In genomic region chr5:34287838-34288145, GRCm38 (mm10) we compare ENCODE assay signal across 7 mouse cellular contexts. TPM values are rescaled to one million over a fixed set of nuclear protein-coding genes. Genes with fewer than 3 reads are reported as not detected.
DNase-seq lines count a peak whose midpoint lies in the region; ATAC-seq and TF ChIP-seq lines count a peak whose summit lies in the region.

No protein-coding gene starts in this region.

- DNase-seq in left cerebral cortex, adult 2 months (ENCODE audit: extremely low spot score in 1 of 2, low spot score in 2 of 2), result no peak
- no peak for DNase-seq in left cerebral cortex, postnatal 10 days (ENCODE audit: extremely low spot score in 1 of 2, low spot score in 2 of 2)
- no peak for DNase-seq in embryonic facial prominence, embryonic 14.5 days (ENCODE audit: low spot score)
- peak; percentile 19 for DNase-seq in induced T-regulatory cell, adult 2 months (ENCODE audit: low read depth)
- DNase-seq in gastrocnemius, postnatal 25 days, result no peak
- no peak for DNase-seq in cerebellum, adult 11-12 months

- no peak for TF ChIP-seq CTCF in left cerebral cortex, adult 2 months (IDR thresholded peaks at IDR 0.05)

- intact Hi-C loops in left cerebral cortex, adult 2 months (cut with DNase I), result loop anchor here (2.0 to 5.0 kb wide), 3 partner anchors 49 to 290 kb away; partner anchors contain the start of genes Nat8l and Rnf4
- intact Hi-C loops in left cerebral cortex, postnatal 10 days (cut with DNase I), result loop anchor here (5.0 kb wide), 2 partner anchors 50 to 75 kb away; partner anchors contain the start of gene Rnf4

- peak overlapping the region; percentile 52 for H3K9ac ChIP-seq in embryonic facial prominence, embryonic 14.5 days (ENCODE audit: low read depth, low read length)
- H3K9ac ChIP-seq in neural tube, embryonic 12.5 days, result peak overlapping the region; percentile 67

- H3K36me3 ChIP-seq in embryonic facial prominence, embryonic 14.5 days (ENCODE audit: control insufficient read depth, insufficient read depth, low read length), result no peaks in the 10 kb centered on the region
- H3K36me3 ChIP-seq in neural tube, embryonic 12.5 days, result no peaks in the 10 kb centered on the region

- no peaks in the 10 kb centered on the region for H3K9me3 ChIP-seq in embryonic facial prominence, embryonic 14.5 days (ENCODE audit: control insufficient read depth, low read length)
- no peaks in the 10 kb centered on the region for H3K9me3 ChIP-seq in neural tube, embryonic 12.5 days

- H3K4me1 ChIP-seq in embryonic facial prominence, embryonic 14.5 days (ENCODE audit: control insufficient read depth, insufficient read depth, low read length), result peaks cover 18% of the 10 kb centered on the region
- H3K4me1 ChIP-seq in neural tube, embryonic 12.5 days, result peaks cover 23% of the 10 kb centered on the region

- 2% methylated on average over 17 of the region's 18 CpGs for WGBS in embryonic facial prominence, embryonic 14.5 days
- WGBS in neural tube, embryonic 12.5 days, result 1% methylated on average over 18 of the region's 18 CpGs

- peak overlapping the region; percentile 54 for H3K4me3 ChIP-seq in left cerebral cortex, adult 2 months
- H3K4me3 ChIP-seq in embryonic facial prominence, embryonic 14.5 days (ENCODE audit: low read depth, low read length), result peak overlapping the region; percentile 64
- peak overlapping the region; percentile 67 for H3K4me3 ChIP-seq in neural tube, embryonic 12.5 days

- no peak for ATAC-seq in embryonic facial prominence, embryonic 14.5 days (ENCODE audit: low read depth)
- peak; percentile 10; the same call in 1 of the 2 replicates for ATAC-seq in neural tube, embryonic 12.5 days (ENCODE audit: low FRiP score, low read depth)

- peak overlapping the region; percentile 88 for H3K27ac ChIP-seq in left cerebral cortex, adult 2 months
- no peak overlapping the region for H3K27ac ChIP-seq in embryonic facial prominence, embryonic 14.5 days (replicated peaks; ENCODE audit: low read depth, low read length)
- H3K27ac ChIP-seq in neural tube, embryonic 12.5 days, result no peak overlapping the region

- H3K4me2 ChIP-seq in embryonic facial prominence, embryonic 14.5 days (ENCODE audit: low read depth, low read length), result peak overlapping the region; percentile 99
- H3K4me2 ChIP-seq in neural tube, embryonic 12.5 days (replicated peaks), result peak overlapping the region; percentile 95

- H3K27me3 ChIP-seq in embryonic facial prominence, embryonic 14.5 days (replicated peaks; ENCODE audit: control insufficient read depth, insufficient read depth, low read length), result peaks cover 52% of the 10 kb centered on the region
- H3K27me3 ChIP-seq in neural tube, embryonic 12.5 days (replicated peaks), result peaks cover 38% of the 10 kb centered on the region

RNA-seq across cellular contexts. Expression of gene Zfyve28, which starts 0.5 kb away (rescaled TPM):
- total RNA-seq in left cerebral cortex, adult 2 months (2021), result 10 to 100 TPM; 50.2 to 54.2 TPM
- 10 to 100 TPM; 28.4 to 28.9 TPM for total RNA-seq in left cerebral cortex, postnatal 10 days (2021)
- polyA plus RNA-seq in embryonic facial prominence, embryonic 14.5 days (2014; fragmentation: Nextera tagmentation; extraction: Ambion mirVana), result 1.2 and 1.7 TPM in 2 replicates
- polyA plus RNA-seq in neural tube, embryonic 12.5 days (2016; fragmentation: Nextera tagmentation; extraction: Ambion mirVana), result 4.5 and 5.2 TPM in 2 replicates
- under 1 TPM; 0.20 to 0.48 TPM for total RNA-seq in gastrocnemius, postnatal 25 days (2021)

RNA-seq across cellular contexts. Expression of gene Cfap99, which starts 0.6 kb away (rescaled TPM):
- 1 to 10 TPM; 1.4 to 1.5 TPM for total RNA-seq in left cerebral cortex, adult 2 months (2021)
- total RNA-seq in left cerebral cortex, postnatal 10 days (2021), result under 1 TPM; 0.26 to 0.51 TPM
- polyA plus RNA-seq in embryonic facial prominence, embryonic 14.5 days (2014; fragmentation: Nextera tagmentation; extraction: Ambion mirVana), result 0.18 and 0.21 TPM in 2 replicates
- not detected in 2 replicates for polyA plus RNA-seq in neural tube, embryonic 12.5 days (2016; fragmentation: Nextera tagmentation; extraction: Ambion mirVana)
- not detected for total RNA-seq in gastrocnemius, postnatal 25 days (2021)

RNA-seq across cellular contexts. Expression of gene Rnf4, which starts 48.3 kb away (rescaled TPM):
- total RNA-seq in left cerebral cortex, adult 2 months (2021), result 10 to 100 TPM; 87.0 to 90.7 TPM
- 10 to 100 TPM; 91.0 to 92.9 TPM for total RNA-seq in left cerebral cortex, postnatal 10 days (2021)
- 147 and 162 TPM in 2 replicates for polyA plus RNA-seq in embryonic facial prominence, embryonic 14.5 days (2014; fragmentation: Nextera tagmentation; extraction: Ambion mirVana)
- polyA plus RNA-seq in neural tube, embryonic 12.5 days (2016; fragmentation: Nextera tagmentation; extraction: Ambion mirVana), result 159 TPM in 2 replicates
- total RNA-seq in gastrocnemius, postnatal 25 days (2021), result 10 to 100 TPM; 16.6 to 20.0 TPM

Comparison
In these comparisons a context has a peak if more than half of its experiments do, and no peak if none do; other contexts are left out.
1. RNA of gene Zfyve28, which starts 0.5 kb away (total RNA-seq): 50.2 to 54.2 TPM in left cerebral cortex, adult 2 months and 28.4 to 28.9 TPM in left cerebral cortex, postnatal 10 days; 0.20 to 0.48 TPM in gastrocnemius, postnatal 25 days; every median in the first group is over 10 times any median in the second.
2. RNA of gene Rnf4, which starts 48.3 kb away (total RNA-seq): 91.0 to 92.9 TPM in left cerebral cortex, postnatal 10 days and 87.0 to 90.7 TPM in left cerebral cortex, adult 2 months; 16.6 to 20.0 TPM in gastrocnemius, postnatal 25 days; every median in the first group is over 4 times any median in the second.
3. Peak in every context shown above with its lines, with median percentiles within 50 percentile points of each other: H3K4me3 ChIP-seq.